ENCODE assay signal across 9 mouse cellular contexts in the genomic region with DNA sequence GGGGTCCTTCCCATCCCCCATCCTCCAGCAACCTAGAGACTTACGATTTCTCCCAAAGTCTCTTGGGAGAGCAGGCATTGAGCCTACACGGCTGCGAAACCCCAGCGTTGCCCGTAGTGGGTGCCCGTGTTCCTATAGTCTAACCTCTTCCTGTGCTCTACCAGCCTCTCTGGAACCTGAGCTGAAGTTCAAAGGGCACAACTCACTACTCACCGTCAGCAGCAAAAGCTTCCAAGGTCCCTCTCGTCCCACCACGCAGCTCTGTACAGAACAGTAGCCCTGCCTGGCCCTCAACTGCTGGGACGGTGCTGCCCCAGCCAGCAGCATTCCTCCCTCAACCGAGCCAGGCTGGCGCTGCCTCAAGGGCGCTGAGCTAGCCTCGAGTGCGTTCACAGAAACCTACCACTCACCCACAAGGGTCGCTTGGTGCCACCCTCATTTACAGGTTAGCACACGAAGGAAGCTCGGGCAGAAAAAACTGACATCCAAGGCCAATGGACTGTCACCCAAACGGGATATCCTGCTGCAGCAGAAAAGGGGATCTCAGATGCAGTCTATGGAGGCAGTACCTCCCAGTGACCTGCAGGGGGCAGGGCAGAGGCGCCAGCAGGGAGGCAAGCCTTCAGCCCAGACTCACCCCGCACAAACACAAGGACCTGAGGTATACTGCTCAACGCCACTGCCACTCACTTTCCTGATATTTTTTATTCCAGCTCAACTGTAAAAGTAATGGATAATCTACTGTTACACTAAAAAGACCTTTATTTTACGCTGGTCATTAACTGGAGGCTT.
DNase-seq lines count a peak whose midpoint lies in the region; ATAC-seq and TF ChIP-seq lines count a peak whose summit lies in the region.
"Had no signal": no experiment of that assay in that cellular context is flagged by ENCODE, and none has a peak within 500 bp of the region (broad histone marks: within the 10 kb centered on the region; RNA-seq: fewer than 3 reads in every experiment).

No protein-coding gene starts in this region.

- peak; percentile 74 for DNase-seq in hindbrain, embryonic 14.5 days (ENCODE audit: low spot score)
- peak; percentile 56 for DNase-seq in ES-E14 (ENCODE audit: low read depth, low spot score)
- peak; percentile 33 to 40 for DNase-seq in adrenal gland, postnatal 4 days (ENCODE audit: low spot score in 2 of 2)
- DNase-seq in forebrain, embryonic 14.5 days (ENCODE audit: low spot score), result peak; percentile 65
- peak; percentile 63 for DNase-seq in left cerebral cortex, postnatal 4 days
- peak; percentile 54 for DNase-seq in ovary, postnatal 36 days (ENCODE audit: low spot score)
- no peak for DNase-seq in spleen, postnatal 14 days (ENCODE audit: low spot score in 2 of 2)

- no peaks in the 10 kb centered on the region for H3K27me3 ChIP-seq in hindbrain, embryonic 14.5 days (ENCODE audit: control insufficient read depth, insufficient read depth, low read length)
- 0 out of 2 replicates have a peak, but pooled peaks cover 9% of the 10 kb centered on the region for H3K27me3 ChIP-seq in hindbrain, embryonic 13.5 days
- H3K27me3 ChIP-seq in forebrain, embryonic 14.5 days (replicated peaks; ENCODE audit: control insufficient read depth, insufficient read depth, low read length), result no peaks in the 10 kb centered on the region
- H3K27me3 ChIP-seq: embryonic facial prominence, embryonic 13.5 days had no signal

- 45% methylated on average over 23 of the region's 23 CpGs for WGBS in hindbrain, embryonic 14.5 days
- WGBS in hindbrain, embryonic 13.5 days, result 49% methylated on average over 23 of the region's 23 CpGs
- 43% methylated on average over 23 of the region's 23 CpGs for WGBS in forebrain, embryonic 14.5 days

- H3K36me3 ChIP-seq in hindbrain, embryonic 14.5 days (replicated peaks; ENCODE audit: control insufficient read depth, insufficient read depth), result no peaks in the 10 kb centered on the region
- no peaks in the 10 kb centered on the region for H3K36me3 ChIP-seq in hindbrain, embryonic 13.5 days
- no peaks in the 10 kb centered on the region for H3K36me3 ChIP-seq in ES-E14 (ENCODE audit: control insufficient read depth, insufficient read depth, low read length, poor library complexity, severe bottlenecking)
- no peaks in the 10 kb centered on the region for H3K36me3 ChIP-seq in forebrain, embryonic 14.5 days (ENCODE audit: control insufficient read depth, insufficient read depth, low read length)
- H3K36me3 ChIP-seq: embryonic facial prominence, embryonic 13.5 days had no signal

- H3K4me2 ChIP-seq in hindbrain, embryonic 14.5 days (replicated peaks), result no peak overlapping the region
- no peak overlapping the region for H3K4me2 ChIP-seq in hindbrain, embryonic 13.5 days
- no peak overlapping the region for H3K4me2 ChIP-seq in forebrain, embryonic 14.5 days (ENCODE audit: low read length)
- H3K4me2 ChIP-seq: embryonic facial prominence, embryonic 13.5 days had no signal

- intact Hi-C loops in left cerebral cortex, postnatal 4 days (cut with DNase I), result no loop called here

- in situ Hi-C loops in ES-E14 (cut with MboI; ENCODE audit: low sequenced_read_pairs in 2 of 2, unreplicated experiment in 2 of 2), result no loop called here

- no peaks in the 10 kb centered on the region for H3K9me3 ChIP-seq in hindbrain, embryonic 14.5 days (ENCODE audit: control insufficient read depth, low read length)
- no peaks in the 10 kb centered on the region for H3K9me3 ChIP-seq in hindbrain, embryonic 13.5 days
- no peaks in the 10 kb centered on the region for H3K9me3 ChIP-seq in ES-E14 (ENCODE audit: control insufficient read depth, insufficient read depth, low read depth, low read length)
- H3K9me3 ChIP-seq in forebrain, embryonic 14.5 days (replicated peaks; ENCODE audit: control insufficient read depth, low read length), result no peaks in the 10 kb centered on the region

- H3K4me3 ChIP-seq in hindbrain, embryonic 14.5 days (replicated peaks; ENCODE audit: low read length), result no peak overlapping the region
- no peak overlapping the region for H3K4me3 ChIP-seq in hindbrain, embryonic 13.5 days
- H3K4me3 ChIP-seq in ES-E14 (ENCODE audit: insufficient read depth in 1 of 2, low read depth in 1 of 2, low read length in 2 of 2, poor library complexity in 1 of 2, severe bottlenecking in 1 of 2), result no peak overlapping the region
- H3K4me3 ChIP-seq in forebrain, embryonic 14.5 days (ENCODE audit: low read depth, low read length), result no peak overlapping the region
- H3K4me3 ChIP-seq: embryonic facial prominence, embryonic 13.5 days had no signal

- no peak overlapping the region for H3K27ac ChIP-seq in hindbrain, embryonic 14.5 days
- H3K27ac ChIP-seq in hindbrain, embryonic 13.5 days, result no peak overlapping the region
- H3K27ac ChIP-seq in ES-E14 (ENCODE audit: insufficient read depth, low read depth, low read length, poor library complexity, severe bottlenecking), result no peak overlapping the region
- no peak overlapping the region for H3K27ac ChIP-seq in forebrain, embryonic 14.5 days (ENCODE audit: low read depth, low read length)
- H3K27ac ChIP-seq: embryonic facial prominence, embryonic 13.5 days had no signal

- peak; percentile 54; the same call in 1 of the 2 replicates for ATAC-seq in hindbrain, embryonic 14.5 days (ENCODE audit: low FRiP score)
- no peak for ATAC-seq in hindbrain, embryonic 13.5 days (ENCODE audit: low FRiP score)
- no peak for ATAC-seq in forebrain, embryonic 14.5 days

- H3K4me1 ChIP-seq in hindbrain, embryonic 14.5 days (replicated peaks; ENCODE audit: control insufficient read depth, insufficient read depth, low read length), result no peaks in the 10 kb centered on the region
- H3K4me1 ChIP-seq in hindbrain, embryonic 13.5 days (replicated peaks), result peaks cover 36% of the 10 kb centered on the region
- peaks cover 3 to 18% of the 10 kb centered on the region in 2 experiments for H3K4me1 ChIP-seq in ES-E14 (ENCODE audit: control insufficient read depth in 2 of 2, insufficient read depth in 2 of 2, low read length in 2 of 2, poor library complexity in 1 of 2)
- no peaks in the 10 kb centered on the region for H3K4me1 ChIP-seq in forebrain, embryonic 14.5 days (ENCODE audit: control insufficient read depth, insufficient read depth, low read length)

- H3K9ac ChIP-seq in hindbrain, embryonic 14.5 days, result no peak overlapping the region
- no peak overlapping the region for H3K9ac ChIP-seq in hindbrain, embryonic 13.5 days
- no peak overlapping the region for H3K9ac ChIP-seq in ES-E14 (ENCODE audit: insufficient read depth, low read depth, low read length, poor library complexity, severe bottlenecking)
- no peak overlapping the region for H3K9ac ChIP-seq in forebrain, embryonic 14.5 days (ENCODE audit: low read length)
- H3K9ac ChIP-seq: embryonic facial prominence, embryonic 13.5 days had no signal

TF ChIP-seq in ES-E14, 5 proteins besides CTCF, POLR2A, EP300 and RAD21:
- TF ChIP-seq ZNF384 (IDR thresholded peaks at IDR 0.05; ENCODE audit: low read depth, low read length) (no peak), CHD2 (IDR thresholded peaks at IDR 0.05; ENCODE audit: low read depth, low read length) (no peak), MAFK (IDR thresholded peaks at IDR 0.05; ENCODE audit: insufficient read depth, low read depth, low read length) (no peak), HCFC1 (IDR thresholded peaks at IDR 0.05; ENCODE audit: borderline replicate concordance, insufficient read depth, low read length) (no peak), ZC3H11A (IDR thresholded peaks at IDR 0.05; ENCODE audit: borderline replicate concordance, low read depth, low read length) (peak; percentile 40; the same call in 1 of the 2 replicates)
TF ChIP-seq in ES-E14: peak in this region for 1.

Comparison
In these comparisons a context has a peak if more than half of its experiments do, and no peak if none do; other contexts are left out.
1. DNase-seq: peak in hindbrain, embryonic 14.5 days (single experiment), ES-E14 (single experiment), adrenal gland, postnatal 4 days (2 of 2), forebrain, embryonic 14.5 days (single experiment), left cerebral cortex, postnatal 4 days (single experiment) and ovary, postnatal 36 days (single experiment); none in spleen, postnatal 14 days (0 of 2).